Mouse (Mus musculus) embryonic facial prominence, embryonic 14.5 days (tissue): Measurements from ENCODE around the gene S100a5. TPM values are rescaled to one million over a fixed set of nuclear protein-coding genes. Genes with fewer than 3 reads are reported as not detected.
A peak's percentile ranks its signal among the peaks of the same experiment; 100 is the strongest.

Experiments
- ATAC-seq: fragments of 200-750 bp; cut with Nextera tagmentation; 2 replicates; pipeline ENCODE4 v1.8.0; 2017; ENCODE audit warnings: low read depth, moderate number of reproducible peaks, moderate TSS enrichment
- DNase-seq: peaks from one replicate; pipeline ENCODE4 v3.0.0-alpha.2; 2015; ENCODE audit warnings: low spot score
- H3K27ac ChIP-seq: fragments of 300-500 bp; sonication (generic); replicated peaks from 2 replicates; pipeline ENCODE4 v1.5.1; 2014; ENCODE audit warnings: low read depth, mild to moderate bottlenecking, low read length, moderate library complexity
- H3K27me3 ChIP-seq: fragments of 300-500 bp; sonication (generic); replicated peaks from 2 replicates; pipeline ENCODE4 v1.6.1; 2014; ENCODE audit warnings: low read length; ENCODE audit not compliant: control insufficient read depth, insufficient read depth
- H3K36me3 ChIP-seq: fragments of 300-500 bp; sonication (generic); 2 replicates; pipeline ENCODE4 v1.6.1; 2014; ENCODE audit warnings: low read length, mixed read lengths; ENCODE audit not compliant: control insufficient read depth, insufficient read depth
- H3K4me1 ChIP-seq: fragments of 300-500 bp; sonication (generic); 2 replicates; pipeline ENCODE4 v1.6.1; 2014; ENCODE audit warnings: antibody characterized with exemption, low read length; ENCODE audit not compliant: control insufficient read depth, insufficient read depth
- H3K4me2 ChIP-seq: fragments of 300-500 bp; sonication (generic); 2 replicates; pipeline ENCODE4 v1.6.1; 2014; ENCODE audit warnings: low read depth, mild to moderate bottlenecking, low read length, moderate library complexity, mixed read lengths
- H3K4me3 ChIP-seq: fragments of 300-500 bp; sonication (generic); 2 replicates; pipeline ENCODE4 v1.5.1; 2014; ENCODE audit warnings: low read depth, mild to moderate bottlenecking, low read length
- H3K9ac ChIP-seq: fragments of 300-500 bp; sonication (generic); 2 replicates; pipeline ENCODE4 v1.6.1; 2014; ENCODE audit warnings: low read depth, mild to moderate bottlenecking, low read length, moderate library complexity, mixed read lengths
- H3K9me3 ChIP-seq: fragments of 300-500 bp; sonication (generic); 2 replicates; pipeline ENCODE4 v1.6.1; 2016; ENCODE audit warnings: low read length; ENCODE audit not compliant: control insufficient read depth
- WGBS: fragments of 180-500 bp; shearing (Covaris S2); extraction: QIAGEN DNeasy Blood & Tissue Kit; methylation state at CpG from one replicate; pipeline ENCODE4 v1.1.7; 2014; 5-methylcytosine and 5-hydroxymethylcytosine counted together
- polyA plus RNA-seq: library from polyadenylated mRNA; unstranded; fragments of >200 nt; fragmentation: Nextera tagmentation; extraction: Ambion mirVana; gene quantifications from 2 replicates; pipeline ENCODE4 v1.2.1, GENCODE M21; 2014

The S100a5 gene
- polyA plus RNA-seq, 1 experiment from 2014 or later, result 1.6 TPM

GRCm38 (mm10) chr3:90612061-90612460 is 3.7 kb downstream of the S100a5 start:
- no peak overlapping the region for H3K4me2 ChIP-seq
- WGBS, result 59% methylated on average over 4 of the region's 4 CpGs
- no peak overlapping the region for H3K4me3 ChIP-seq
- DNase-seq (no peak), ATAC-seq (no peak)
- no peak overlapping the region for H3K27ac ChIP-seq
- no peaks in the 10 kb centered on the region for H3K27me3 ChIP-seq
- no peaks in the 10 kb centered on the region for H3K9me3 ChIP-seq
- H3K4me1 ChIP-seq, result peaks cover 20% of the 10 kb centered on the region
- H3K9ac ChIP-seq, result no peak overlapping the region
- no peaks in the 10 kb centered on the region for H3K36me3 ChIP-seq

DNA sequence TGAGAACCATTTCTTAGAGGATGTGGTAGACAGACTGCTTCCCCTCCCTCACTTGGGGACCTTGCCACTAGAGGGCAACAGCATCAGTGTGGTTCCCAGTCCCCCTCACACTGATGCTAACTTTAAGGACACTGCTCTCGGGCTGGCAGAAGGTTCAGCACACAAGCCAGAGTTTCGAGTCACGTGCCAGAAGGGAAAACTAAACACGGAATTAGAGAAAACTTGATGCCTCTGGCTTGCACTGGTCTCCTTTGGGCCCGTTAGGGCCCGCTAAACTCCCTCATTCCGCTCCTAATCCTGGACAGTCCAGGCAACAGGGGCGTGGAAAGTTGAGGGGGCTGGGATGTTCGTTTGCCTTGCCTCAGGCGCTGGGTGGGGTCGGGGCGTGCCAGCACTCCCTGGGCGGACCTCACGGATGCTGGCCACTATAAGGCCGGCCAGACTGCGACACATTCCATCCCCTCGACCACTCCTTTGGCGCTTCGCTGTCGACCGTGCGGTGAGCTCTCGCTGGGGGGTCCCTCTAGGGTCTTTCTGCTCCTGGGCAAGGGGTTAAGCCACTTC is 4.5 kb downstream of the S100a5 start, which contains the start of gene S100a6:
Gene S100a6, plus strand, starts transcription at position 155 of the 564 bp plus-strand sequence.
- no peaks in the 10 kb centered on the region for H3K27me3 ChIP-seq
- no peak within 1 kb of the TSS for H3K27ac ChIP-seq
- H3K4me2 ChIP-seq, result peak within 1 kb of the TSS; percentile 75
- 1% methylated on average over 23 of the region's 23 CpGs for WGBS
- H3K4me1 ChIP-seq, result peaks cover 20% of the 10 kb centered on the region
- H3K9ac ChIP-seq, result peak within 1 kb of the TSS; percentile 57
- ATAC-seq (peak; percentile 81), DNase-seq (peak; percentile 84)
- peak within 1 kb of the TSS; percentile 43 for H3K4me3 ChIP-seq
- no peaks in the 10 kb centered on the region for H3K36me3 ChIP-seq
- H3K9me3 ChIP-seq, result 0 out of 2 replicates have a peak, but pooled peaks cover 3% of the 10 kb centered on the region

GRCm38 (mm10) chr3:90613461-90614147 is 5.3 kb downstream of the S100a5 start:
- ATAC-seq, result no peak
- 47% methylated on average over 7 of the region's 7 CpGs for WGBS
- no peaks in the 10 kb centered on the region for H3K27me3 ChIP-seq
- no peaks in the 10 kb centered on the region for H3K36me3 ChIP-seq
- H3K27ac ChIP-seq, result no peak overlapping the region
- H3K4me3 ChIP-seq, result peak overlapping the region; percentile 43
- H3K9ac ChIP-seq, result peak overlapping the region; percentile 57
- DNase-seq, result no peak
- H3K4me1 ChIP-seq, result peaks cover 20% of the 10 kb centered on the region
- H3K4me2 ChIP-seq, result peak overlapping the region; percentile 75
- H3K9me3 ChIP-seq, result 0 out of 2 replicates have a peak, but pooled peaks cover 3% of the 10 kb centered on the region

DNA sequence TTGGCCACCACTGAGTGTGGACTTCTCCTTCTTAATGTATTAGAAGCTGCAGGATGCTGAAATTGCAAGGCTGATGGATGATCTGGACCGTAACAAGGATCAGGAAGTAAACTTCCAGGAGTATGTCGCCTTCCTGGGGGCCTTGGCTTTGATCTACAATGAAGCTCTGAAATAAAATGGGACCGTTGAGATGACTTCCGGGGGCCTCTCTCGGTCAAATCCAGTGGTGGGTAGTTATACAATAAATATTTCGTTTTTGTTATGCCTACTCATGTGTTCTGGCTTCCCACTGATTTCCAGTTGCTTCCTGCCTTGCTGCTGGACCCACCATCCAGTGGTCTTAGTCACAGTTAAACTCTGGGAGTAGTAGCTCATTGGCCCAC is 5.8 kb downstream of the S100a5 start:
- WGBS, result 85% methylated on average over 6 of the region's 6 CpGs
- Histone ChIP-seq H3K9me3 (0 out of 2 replicates have a peak, but pooled peaks cover 3% of the 10 kb centered on the region), H3K27me3 (no peaks in the 10 kb centered on the region), H3K9ac (no peak overlapping the region), H3K36me3 (no peaks in the 10 kb centered on the region), H3K4me1 (peaks cover 20% of the 10 kb centered on the region), H3K27ac (no peak overlapping the region), H3K4me2 (peak overlapping the region; percentile 75), H3K4me3 (no peak overlapping the region)
- ATAC-seq (no peak), DNase-seq (no peak)

- Histone ChIP-seq H3K4me3 (no peak overlapping the region), H3K27ac (no peak overlapping the region), H3K4me2 (peak overlapping the region; percentile 75)
Observed at GRCm38 (mm10) chr3:90614611-90615251, 6.4 kb downstream of the S100a5 start.

GRCm38 (mm10) chr3:90615415-90615814 is 7.1 kb downstream of the S100a5 start:
- Histone ChIP-seq H3K36me3 (no peaks in the 10 kb centered on the region), H3K9me3 (0 out of 2 replicates have a peak, but pooled peaks cover 3% of the 10 kb centered on the region), H3K4me3 (no peak overlapping the region), H3K4me1 (peaks cover 20% of the 10 kb centered on the region), H3K27me3 (no peaks in the 10 kb centered on the region), H3K27ac (no peak overlapping the region), H3K4me2 (peak overlapping the region; percentile 25), H3K9ac (no peak overlapping the region)
- DNase-seq (peak; percentile 88), ATAC-seq (peak; percentile 84)
- 10% methylated on average over 7 of the region's 7 CpGs for WGBS

More at GRCm38 (mm10) chr3:90614611-90615251, 6.4 kb downstream of the S100a5 start:
- Histone ChIP-seq H3K4me1 (peaks cover 20% of the 10 kb centered on the region), H3K9ac (no peak overlapping the region), H3K9me3 (0 out of 2 replicates have a peak, but pooled peaks cover 3% of the 10 kb centered on the region), H3K27me3 (no peaks in the 10 kb centered on the region), H3K36me3 (no peaks in the 10 kb centered on the region)
- DNase-seq (no peak), ATAC-seq (peak; percentile 5; the same call in 1 of the 2 replicates)
- 86% methylated on average over 11 of the region's 11 CpGs for WGBS

DNA sequence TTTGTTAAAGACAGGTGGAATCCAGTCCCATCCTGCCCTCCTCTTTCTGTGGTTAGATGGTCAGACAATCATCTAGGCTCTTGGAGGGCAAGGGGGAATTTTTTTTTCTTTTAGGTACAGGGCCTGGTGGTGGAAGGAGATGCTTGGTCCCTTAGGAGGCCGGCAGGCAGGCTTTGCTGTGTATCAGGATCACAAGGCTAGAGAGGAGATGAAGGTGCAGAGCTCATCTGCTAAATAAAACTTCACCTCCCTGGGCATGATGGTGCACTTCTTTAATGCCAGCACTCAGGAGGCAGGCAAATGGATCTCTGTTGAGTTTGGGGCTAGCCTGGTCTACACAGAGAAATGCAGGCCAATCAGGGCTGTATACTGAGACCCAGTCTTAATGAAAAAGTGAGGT is 7.6 kb downstream of the S100a5 start:
- DNase-seq, result no peak
- Histone ChIP-seq H3K9ac (no peak overlapping the region), H3K36me3 (no peaks in the 10 kb centered on the region), H3K27me3 (no peaks in the 10 kb centered on the region), H3K9me3 (0 out of 2 replicates have a peak, but pooled peaks cover 3% of the 10 kb centered on the region), H3K4me2 (peak overlapping the region; percentile 25; the same call in 1 of the 2 replicates), H3K4me3 (no peak overlapping the region), H3K4me1 (peaks cover 20% of the 10 kb centered on the region), H3K27ac (no peak overlapping the region)
- WGBS, result 80% methylated on average over 1 of the region's 1 CpGs
- ATAC-seq, result no peak

GRCm38 (mm10) chr3:90617586-90617985 is 9.3 kb downstream of the S100a5 start:
- Histone ChIP-seq H3K36me3 (no peaks in the 10 kb centered on the region), H3K9ac (no peak overlapping the region), H3K4me2 (no peak overlapping the region), H3K27ac (no peak overlapping the region), H3K27me3 (no peaks in the 10 kb centered on the region), H3K9me3 (0 out of 2 replicates have a peak, but pooled peaks cover 3% of the 10 kb centered on the region), H3K4me1 (peaks cover 20% of the 10 kb centered on the region), H3K4me3 (no peak overlapping the region)
- ATAC-seq, result no peak
- 16% methylated on average over 1 of the region's 1 CpGs for WGBS
- no peak for DNase-seq
